Mouse (Mus musculus) liver, embryonic 14 days (tissue): ENCODE data around the gene Car6. TPM values are rescaled to one million over a fixed set of nuclear protein-coding genes. Genes with fewer than 3 reads are reported as not detected.

Experiments used
- polyA plus RNA-seq: library from polyadenylated mRNA; depleted of rRNA; stranded (reverse); fragments of >200 nt; gene quantifications from 2 replicates; pipeline ENCODE4 v1.2.3, GENCODE M21; 2012; rRNA removed

Car6 gene
- 0.02 TPM in 1 of 2 replicates, not detected in the other for polyA plus RNA-seq

DNA sequence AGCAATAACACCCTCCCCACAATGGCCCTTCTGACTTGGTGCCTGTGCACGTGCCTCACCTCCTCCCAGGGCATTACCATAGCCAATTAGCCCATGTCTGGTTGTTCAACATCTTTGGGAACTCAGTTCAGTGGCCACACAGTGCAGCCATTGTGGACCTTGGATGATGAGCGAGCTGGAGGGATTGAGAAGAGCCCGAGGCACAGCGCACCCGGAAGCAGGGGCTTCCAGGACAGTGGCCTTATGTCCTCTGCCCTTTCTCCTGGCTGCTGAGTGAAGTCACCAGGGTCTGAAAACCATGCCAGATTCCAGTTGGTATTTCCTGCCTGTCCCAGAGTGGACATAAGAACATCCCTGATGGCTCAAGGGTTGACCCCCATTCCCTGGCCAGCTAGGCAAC is at the start of gene Car6:
TSS of gene Car6 (minus strand) at position 101 of the 400 bp plus-strand sequence.

DNA sequence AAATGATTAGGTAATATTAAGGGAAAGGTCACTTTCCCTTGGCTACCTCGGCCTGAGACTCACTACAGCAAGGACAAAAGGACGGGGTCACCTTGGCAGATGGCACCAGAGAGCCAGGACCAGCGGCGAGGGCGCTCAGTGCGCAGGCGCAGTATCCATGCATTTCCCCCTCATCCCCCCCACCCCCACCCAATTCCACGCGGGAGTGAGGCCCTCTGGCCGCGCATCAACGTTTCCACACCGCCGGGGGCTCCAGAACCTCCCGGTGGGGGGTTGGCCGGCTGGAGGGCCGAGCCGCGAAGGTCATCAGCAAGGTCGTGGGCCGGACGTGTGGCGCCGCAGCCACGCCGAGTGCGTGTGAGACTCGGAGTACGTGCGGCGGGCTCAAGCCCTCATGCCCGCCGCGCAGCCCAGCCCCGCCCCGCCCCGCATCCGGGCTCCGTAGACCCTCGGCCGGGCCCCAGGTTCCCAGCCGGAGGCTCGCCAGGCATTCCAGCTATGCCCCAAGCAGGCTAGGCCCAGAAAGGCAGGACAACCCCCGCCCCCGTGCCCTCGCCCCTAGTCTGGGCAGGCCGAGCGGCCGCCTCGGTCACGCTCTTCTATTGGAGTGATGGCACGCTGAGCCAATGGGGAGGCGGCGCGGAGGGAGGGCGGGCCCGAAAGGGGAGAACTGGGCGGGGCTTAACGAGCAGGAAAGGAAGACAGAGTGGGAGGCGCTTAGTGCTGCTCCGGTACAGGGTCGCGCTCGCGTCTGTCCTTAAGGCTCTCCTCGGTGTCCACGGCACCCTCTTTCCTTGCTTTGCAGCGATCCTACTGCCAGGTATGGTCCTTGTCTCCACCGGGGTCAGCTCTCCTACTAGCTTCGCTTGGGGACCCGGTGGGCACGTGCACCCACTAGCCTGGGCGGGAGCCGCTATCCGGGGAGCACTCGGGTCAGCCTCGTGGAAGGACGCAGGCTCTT is 35.7 kb upstream of the Car6 start, which contains the start of gene Eno1:
TSS of gene Eno1 (plus strand) at position 201 of the 961 bp plus-strand sequence.

Other genes with a start within 250 kb of the Car6 start
- 0.25 and 0.30 TPM in 2 replicates for gene Spsb1, start 246.3 kb downstream of the Car6 start, polyA plus RNA-seq
- gene H6pd, start 192.3 kb downstream of the Car6 start, polyA plus RNA-seq: 7.2 and 8.6 TPM in 2 replicates
- 0.26 and 0.33 TPM in 2 replicates for gene Gpr157, start 114.0 kb downstream of the Car6 start, polyA plus RNA-seq
- 0.10 and 0.25 TPM in 2 replicates for gene Slc2a5, start 82.0 kb downstream of the Car6 start, polyA plus RNA-seq
- 0.06 TPM in 2 replicates for gene Slc2a7, start 52.4 kb downstream of the Car6 start, polyA plus RNA-seq
- gene Eno1, start 35.4 kb upstream of the Car6 start, polyA plus RNA-seq: 191 and 235 TPM in 2 replicates
- gene Rere, start 80.3 kb upstream of the Car6 start, polyA plus RNA-seq: 4.0 and 5.8 TPM in 2 replicates